Mouse (Mus musculus) lung, postnatal 14 days (tissue): Measurements from ENCODE around the gene Mff.

Experiments
- DNase-seq: peaks from one replicate; pipeline ENCODE4 v3.0.0; 2021

Mff gene

GRCm38 (mm10) chr1:82724339-82725025 lies at the start of gene Mff:
Gene Mff (plus strand): TSS chr1:82724890.
- peak; percentile 94 for DNase-seq

DNA sequence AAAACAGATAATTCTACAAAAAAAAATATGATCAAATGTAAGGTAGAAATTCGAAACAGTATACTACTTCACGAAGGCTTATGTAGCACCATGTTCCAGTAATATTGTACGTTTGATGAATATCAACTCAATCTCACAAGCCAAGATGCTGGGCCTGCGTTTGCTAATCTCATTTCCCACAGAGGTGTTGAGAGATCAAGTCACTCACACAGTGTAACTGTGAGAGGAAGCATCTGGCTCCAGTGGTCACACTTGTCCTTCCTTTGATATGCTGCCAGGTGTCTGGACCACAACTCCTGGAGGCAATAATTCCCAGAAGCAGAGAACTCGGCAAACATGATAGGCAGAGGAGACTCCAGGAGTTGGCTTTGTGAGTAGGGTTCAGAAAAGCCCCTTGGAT lies 38.4 kb upstream of the Mff start:
- DNase-seq: no peak

GRCm38 (mm10) chr1:82686866-82687265 lies 37.8 kb upstream of the Mff start:
- DNase-seq: no peak

GRCm38 (mm10) chr1:82687931-82688330 lies 36.8 kb upstream of the Mff start:
- no peak for DNase-seq

DNA sequence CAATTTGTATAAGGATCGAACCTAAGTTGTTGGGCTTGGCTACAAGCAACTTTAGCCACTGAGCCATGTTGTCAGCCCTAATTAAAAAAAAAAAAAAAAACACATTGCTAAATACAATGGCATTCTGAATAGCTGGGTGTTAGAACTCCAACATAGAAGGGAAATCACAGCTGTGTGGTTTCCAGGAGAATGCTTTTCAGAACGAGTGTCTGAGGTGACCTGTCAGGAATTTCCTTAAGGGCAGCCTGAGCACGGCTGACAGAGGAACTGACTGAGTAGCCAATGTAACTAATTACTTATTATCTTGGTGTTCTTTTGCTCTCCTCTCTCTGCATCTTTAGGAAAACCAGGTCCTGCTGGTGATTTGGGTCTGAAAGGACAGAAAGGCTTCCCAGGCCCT lies 28.8 kb upstream of the Mff start:
- no peak for DNase-seq

DNA sequence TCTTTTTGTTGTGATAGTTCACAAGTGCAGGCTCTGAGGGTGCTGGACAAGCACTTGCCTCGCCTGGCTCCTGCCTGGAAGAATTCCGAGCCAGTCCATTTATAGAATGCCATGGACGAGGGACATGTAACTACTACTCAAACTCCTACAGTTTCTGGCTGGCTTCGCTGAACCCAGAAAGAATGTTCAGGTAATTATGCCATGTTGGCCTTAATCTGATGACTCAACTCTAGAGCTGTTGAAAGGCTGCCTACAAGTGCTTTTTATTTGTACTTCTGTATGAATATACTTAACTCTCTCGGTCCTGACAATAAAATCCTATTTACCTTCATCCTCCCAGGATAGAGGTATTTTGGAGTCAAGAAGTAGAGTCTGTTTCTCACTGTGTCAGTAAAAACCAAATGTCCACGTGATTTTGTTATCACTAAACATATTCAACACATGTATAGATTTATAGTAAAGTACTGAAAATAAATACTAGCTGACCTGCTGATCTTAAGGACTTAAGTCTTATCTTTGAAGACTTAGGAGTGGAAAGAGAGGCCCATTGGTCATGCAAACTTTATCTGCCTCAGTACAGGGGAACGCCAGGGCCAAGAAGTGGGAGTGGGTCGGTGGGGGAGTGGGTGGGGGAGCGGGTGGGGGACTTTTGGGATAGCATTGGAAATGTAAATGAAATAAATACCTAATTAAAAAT lies 6.7 kb upstream of the Mff start:
- peak; percentile 32 for DNase-seq

DNA sequence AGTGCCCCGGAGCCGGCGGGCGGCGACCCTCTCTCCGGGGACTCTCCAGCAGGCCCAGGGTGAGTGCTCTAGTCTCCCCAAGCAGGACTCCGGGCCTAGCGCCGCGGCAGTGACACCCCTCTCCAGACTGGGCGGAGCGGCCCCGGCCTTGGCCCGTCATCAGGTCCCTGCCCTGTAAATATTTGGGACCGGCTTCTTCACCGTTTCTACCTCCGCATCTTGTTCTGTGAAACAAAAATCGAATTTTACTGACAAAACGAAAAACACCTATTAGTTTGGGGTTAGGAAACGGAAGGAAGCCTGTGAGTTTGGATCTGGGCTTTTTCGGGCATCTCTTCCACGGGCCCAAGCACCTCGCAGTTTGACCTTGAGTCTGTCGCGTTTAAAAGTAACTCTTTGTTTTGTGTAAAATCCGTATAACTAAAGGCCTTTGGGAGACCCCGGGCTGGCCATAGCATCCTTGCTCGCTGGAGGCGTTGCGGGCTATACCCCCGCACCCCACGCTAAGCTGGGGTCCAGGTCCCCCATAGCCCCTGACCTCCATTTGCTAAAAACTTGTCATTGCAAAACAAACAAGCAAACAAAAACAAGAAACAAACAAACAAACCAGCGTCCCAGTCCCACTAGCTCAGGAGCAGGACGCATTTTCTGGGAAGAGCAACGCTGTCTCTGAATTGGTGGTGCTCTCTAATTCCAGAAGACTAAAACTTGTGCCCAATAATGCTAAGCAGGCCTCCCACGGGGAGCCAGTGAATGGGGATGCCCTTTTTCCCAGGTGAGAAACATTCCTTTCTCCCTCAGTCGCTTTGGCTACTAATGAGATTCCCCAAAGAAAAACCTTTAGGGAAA lies 560 bp downstream of the Mff start:
- no peak for DNase-seq

DNA sequence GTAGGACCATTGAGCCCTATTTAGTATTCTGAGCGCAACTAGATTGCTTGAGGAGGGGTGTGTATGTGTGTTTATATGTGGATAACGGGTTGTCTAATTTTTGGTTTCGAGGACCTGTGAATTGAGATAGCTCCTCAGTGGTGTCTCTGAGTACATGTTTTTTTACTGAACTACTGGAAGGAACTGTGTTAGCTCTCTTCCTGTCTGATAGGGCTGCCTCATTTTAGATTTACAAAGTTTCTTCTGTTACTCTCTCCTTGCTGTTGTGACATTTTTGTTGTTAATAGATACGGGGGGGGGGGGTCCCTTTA lies 1.1 kb downstream of the Mff start:
- DNase-seq: no peak

DNA sequence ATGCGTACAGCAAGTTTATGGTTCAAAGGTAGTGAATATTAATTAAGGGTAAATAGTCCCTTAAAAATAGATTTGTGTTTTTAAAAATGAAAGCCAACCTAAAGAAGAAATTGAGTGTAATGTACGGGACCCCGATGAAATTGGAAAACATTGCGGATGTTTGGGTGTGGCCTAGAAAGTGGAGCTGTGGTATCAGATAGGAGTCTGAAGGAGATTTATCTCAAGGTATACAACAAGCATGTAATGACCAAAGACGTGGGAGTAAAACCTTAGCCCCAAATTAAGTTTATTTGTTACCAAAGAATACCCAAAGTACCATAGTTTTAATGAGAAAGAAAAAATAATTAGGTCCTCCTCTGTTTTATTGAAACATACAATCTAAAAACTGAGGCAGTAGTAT lies 1.8 kb downstream of the Mff start:
- no peak for DNase-seq

- DNase-seq: no peak
These were observed 8.7 kb downstream of the Mff start for GRCm38 (mm10) chr1:82733357-82733756.

- DNase-seq: no peak
These were observed 13.4 kb downstream of the Mff start for GRCm38 (mm10) chr1:82738066-82738465.

DNA sequence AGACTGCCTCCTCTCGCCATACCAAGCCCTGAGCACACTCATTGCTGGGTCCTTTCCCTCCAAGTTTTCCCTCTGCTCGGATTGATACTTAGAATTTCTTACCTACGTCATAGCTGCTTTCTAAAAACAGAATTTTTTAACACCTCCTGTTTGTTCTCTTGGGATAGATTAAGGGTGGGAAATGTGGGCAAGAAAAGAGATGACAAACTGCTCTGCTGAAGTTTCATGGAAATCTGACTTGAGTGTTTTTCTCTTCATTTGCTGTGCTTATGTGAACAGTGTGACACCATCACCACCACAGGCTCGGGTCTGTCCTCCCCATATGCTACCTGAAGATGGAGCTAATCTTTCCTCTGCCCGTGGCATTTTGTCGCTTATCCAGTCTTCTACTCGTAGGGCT lies 16.8 kb downstream of the Mff start:
- no peak for DNase-seq

GRCm38 (mm10) chr1:82743962-82744361 lies 19.3 kb downstream of the Mff start:
- DNase-seq: no peak

DNA sequence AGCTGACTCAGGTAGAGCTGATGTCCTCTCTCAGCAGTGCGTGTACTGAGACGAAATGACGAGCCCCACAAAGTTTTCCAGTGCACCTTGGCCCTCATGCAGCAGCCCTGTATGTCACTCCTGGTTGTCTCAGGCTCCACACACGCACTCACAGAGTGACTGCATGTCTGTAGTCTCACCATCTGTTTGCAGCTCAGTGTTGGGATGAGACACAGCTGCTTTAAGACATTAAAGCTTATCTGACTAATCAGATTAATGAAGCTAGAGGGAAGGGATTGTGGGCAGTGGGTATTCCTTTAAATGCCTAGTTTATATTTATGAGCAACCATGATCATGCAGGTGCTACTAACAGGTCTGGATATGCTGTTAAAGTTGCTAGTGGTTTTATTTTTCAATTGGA lies 21.7 kb downstream of the Mff start:
- DNase-seq: no peak

DNA sequence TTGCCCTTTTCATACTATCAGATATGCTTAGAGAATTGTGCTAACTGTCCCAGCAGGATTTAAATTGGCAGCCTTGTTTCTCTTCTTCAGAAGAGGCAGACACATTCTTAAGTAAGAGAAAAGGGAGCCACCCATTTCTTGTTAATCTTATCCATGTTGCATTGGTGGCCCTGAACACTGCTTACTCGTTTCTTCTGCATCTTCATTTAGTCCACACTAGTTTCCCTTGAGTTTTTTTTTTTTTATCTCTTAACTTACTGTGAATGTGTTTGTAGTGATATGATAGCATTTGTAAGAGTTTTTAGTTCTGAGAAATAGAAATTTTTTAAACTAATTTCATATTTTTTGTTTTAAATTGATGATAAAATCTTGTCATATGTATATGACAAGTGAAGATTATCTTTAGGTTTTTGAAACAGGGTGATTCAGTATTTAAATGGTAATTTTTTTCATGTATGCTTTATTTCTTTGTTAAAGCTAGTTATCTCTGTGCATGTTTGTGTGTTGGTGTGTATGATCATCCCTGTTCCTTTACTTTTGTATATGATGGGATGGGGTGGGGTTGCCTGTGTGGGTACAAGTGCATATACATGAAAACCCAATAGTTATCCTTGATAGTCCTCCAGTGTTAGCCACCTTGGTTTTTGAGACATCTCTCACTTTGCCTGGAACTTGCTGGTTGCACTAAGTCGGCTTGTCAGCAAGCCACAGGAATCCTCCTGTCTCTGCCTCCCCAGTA lies 23.2 kb downstream of the Mff start:
- DNase-seq: no peak

- no peak for DNase-seq
These were observed 34.8 kb downstream of the Mff start for GRCm38 (mm10) chr1:82759520-82759919.

- DNase-seq: no peak
These were observed 36.9 kb downstream of the Mff start for GRCm38 (mm10) chr1:82761454-82762169.

DNA sequence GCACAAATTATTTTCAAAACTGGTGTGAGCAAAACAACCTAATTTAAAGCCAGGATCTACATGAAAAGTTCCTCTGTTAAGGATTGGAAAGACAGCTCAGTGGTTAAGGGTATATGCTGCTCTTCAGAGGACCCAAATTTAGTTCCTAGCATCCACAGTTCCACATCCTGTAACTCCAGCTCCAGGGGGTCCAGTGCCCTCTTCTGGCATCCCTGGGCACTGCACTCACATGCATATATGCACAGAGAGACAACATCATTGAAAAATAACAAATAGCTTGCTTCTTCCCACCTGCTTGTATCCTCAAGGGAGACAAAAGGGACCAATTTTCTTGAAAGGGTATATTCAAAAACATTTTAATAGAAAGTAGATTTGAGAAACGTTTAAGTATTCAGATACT lies 37.6 kb downstream of the Mff start:
- no peak for DNase-seq

GRCm38 (mm10) chr1:82766227-82766626 lies 41.5 kb downstream of the Mff start:
- DNase-seq: no peak

DNA sequence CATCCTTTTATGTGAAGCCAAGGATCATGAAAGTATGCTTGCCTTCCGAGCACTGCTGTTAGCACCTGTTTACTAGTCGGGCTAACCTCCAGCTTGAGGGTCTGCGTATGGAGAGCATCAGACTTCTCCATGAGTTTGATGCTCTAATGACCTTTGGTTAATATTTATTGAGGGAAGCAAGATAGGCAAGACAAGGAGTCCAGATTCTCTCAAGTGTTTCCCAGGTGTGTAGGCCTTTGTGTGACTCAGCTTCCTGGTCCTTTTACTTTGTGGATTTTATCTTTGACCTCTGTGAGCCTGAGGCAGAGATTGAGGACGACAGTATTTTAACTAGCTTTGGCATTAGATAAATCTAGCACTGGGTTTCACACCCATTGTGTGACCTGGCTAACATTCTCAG lies 42.0 kb downstream of the Mff start:
- DNase-seq: no peak

GRCm38 (mm10) chr1:82768269-82768668 lies 43.6 kb downstream of the Mff start, which contains the start of gene Tm4sf20:
Gene Tm4sf20 (minus strand): TSS chr1:82768461.
- DNase-seq: no peak

GRCm38 (mm10) chr1:82771022-82771586 lies 46.4 kb downstream of the Mff start, which contains the start of gene Gm47791:
Gene Gm47791 (minus strand): TSS chr1:82771243.
- no peak for DNase-seq
